Mouse (Mus musculus): ENCODE data around the gene Slc29a4. TPM values are rescaled to one million over a fixed set of nuclear protein-coding genes. Genes with fewer than 3 reads are reported as not detected.

Slc29a4 gene
- polyA plus RNA-seq, 1 experiment from 2014 or later: 9.7 TPM

GRCm38 (mm10) chr5:142701651-142702510 is 9.6 kb downstream of the Slc29a4 start:
- Histone ChIP-seq H3K36me3 (ENCODE audit: control insufficient read depth, insufficient read depth, low read length) (no peaks in the 10 kb centered on the region), H3K4me1 (replicated peaks; ENCODE audit: control insufficient read depth, insufficient read depth, low read length) (peaks cover 4% of the 10 kb centered on the region; the same call in 1 of the 2 replicates), H3K27me3 (replicated peaks; ENCODE audit: control insufficient read depth, insufficient read depth, low read length) (peaks cover 21% of the 10 kb centered on the region), H3K4me3 (ENCODE audit: low read depth, low read length) (peak overlapping the region; percentile 54), H3K9me3 (ENCODE audit: control insufficient read depth, low read length) (no peaks in the 10 kb centered on the region), H3K4me2 (ENCODE audit: low read length) (peak overlapping the region; percentile 96), H3K27ac (ENCODE audit: low read depth) (no peak overlapping the region), H3K9ac (ENCODE audit: low read length) (peak overlapping the region; percentile 63)
- ATAC-seq (replicated peaks; ENCODE audit: low FRiP score, low TSS enrichment, low read depth) (peak; percentile 87), DNase-seq (ENCODE audit: low spot score) (peak; percentile 91)
- WGBS: under 1% methylated on average over 54 of the region's 72 CpGs

GRCm38 (mm10) chr5:142702511-142703138 is 10.3 kb downstream of the Slc29a4 start:
- Histone ChIP-seq H3K36me3 (ENCODE audit: control insufficient read depth, insufficient read depth, low read length) (no peaks in the 10 kb centered on the region), H3K4me2 (ENCODE audit: low read length) (peak overlapping the region; percentile 96), H3K27me3 (replicated peaks; ENCODE audit: control insufficient read depth, insufficient read depth, low read length) (peaks cover 21% of the 10 kb centered on the region), H3K4me1 (replicated peaks; ENCODE audit: control insufficient read depth, insufficient read depth, low read length) (peaks cover 4% of the 10 kb centered on the region; the same call in 1 of the 2 replicates), H3K27ac (ENCODE audit: low read depth) (no peak overlapping the region), H3K4me3 (ENCODE audit: low read depth, low read length) (peak overlapping the region; percentile 54), H3K9ac (ENCODE audit: low read length) (peak overlapping the region; percentile 63), H3K9me3 (ENCODE audit: control insufficient read depth, low read length) (no peaks in the 10 kb centered on the region)
- ATAC-seq (replicated peaks; ENCODE audit: low FRiP score, low TSS enrichment, low read depth) (no peak), DNase-seq (ENCODE audit: low spot score) (no peak)
- 22% methylated on average over 18 of the region's 18 CpGs for WGBS

- H3K4me1 ChIP-seq (replicated peaks; ENCODE audit: control insufficient read depth, insufficient read depth, low read length): peaks cover 4% of the 10 kb centered on the region; the same call in 1 of the 2 replicates
- H3K9me3 ChIP-seq (ENCODE audit: control insufficient read depth, low read length): no peaks in the 10 kb centered on the region
- no peak overlapping the region for H3K27ac ChIP-seq (ENCODE audit: low read depth)
- ATAC-seq (replicated peaks; ENCODE audit: low FRiP score, low TSS enrichment, low read depth) (no peak), DNase-seq (ENCODE audit: low spot score) (no peak)
- WGBS: 88% methylated on average over 10 of the region's 10 CpGs
- no peaks in the 10 kb centered on the region for H3K36me3 ChIP-seq (ENCODE audit: control insufficient read depth, insufficient read depth, low read length)
- H3K9ac ChIP-seq (ENCODE audit: low read length): no peak overlapping the region
- no peak overlapping the region for H3K4me3 ChIP-seq (ENCODE audit: low read depth, low read length)
- no peak overlapping the region for H3K4me2 ChIP-seq (ENCODE audit: low read length)
- H3K27me3 ChIP-seq (replicated peaks; ENCODE audit: control insufficient read depth, insufficient read depth, low read length): peaks cover 21% of the 10 kb centered on the region
Observed at GRCm38 (mm10) chr5:142703569-142703968, 11.3 kb downstream of the Slc29a4 start.

- H3K4me1 ChIP-seq (replicated peaks; ENCODE audit: control insufficient read depth, insufficient read depth, low read length): no peaks in the 10 kb centered on the region; the same call in 1 of the 2 replicates
- WGBS: 92% methylated on average over 5 of the region's 5 CpGs
Observed at GRCm38 (mm10) chr5:142707709-142708108, 15.4 kb downstream of the Slc29a4 start.

GRCm38 (mm10) chr5:142709436-142709835 is 17.1 kb downstream of the Slc29a4 start:
- no peak overlapping the region for H3K9ac ChIP-seq (ENCODE audit: low read length)
- H3K9me3 ChIP-seq (ENCODE audit: control insufficient read depth, low read length): 0 out of 2 replicates have a peak, but pooled peaks cover 3% of the 10 kb centered on the region
- no peak for DNase-seq (ENCODE audit: low spot score)
- no peaks in the 10 kb centered on the region for H3K27me3 ChIP-seq (replicated peaks; ENCODE audit: control insufficient read depth, insufficient read depth, low read length)
- no peak for ATAC-seq (replicated peaks; ENCODE audit: low FRiP score, low TSS enrichment, low read depth)
- no peaks in the 10 kb centered on the region for H3K4me1 ChIP-seq (replicated peaks; ENCODE audit: control insufficient read depth, insufficient read depth, low read length)
- H3K27ac ChIP-seq (ENCODE audit: low read depth): no peak overlapping the region
- no peak overlapping the region for H3K4me2 ChIP-seq (ENCODE audit: low read length)
- 89% methylated on average over 7 of the region's 7 CpGs for WGBS
- no peaks in the 10 kb centered on the region for H3K36me3 ChIP-seq (ENCODE audit: control insufficient read depth, insufficient read depth, low read length)
- H3K4me3 ChIP-seq (ENCODE audit: low read depth, low read length): no peak overlapping the region

More at GRCm38 (mm10) chr5:142707709-142708108, 15.4 kb downstream of the Slc29a4 start:
- Histone ChIP-seq H3K9me3 (ENCODE audit: control insufficient read depth, low read length) (0 out of 2 replicates have a peak, but pooled peaks cover 3% of the 10 kb centered on the region), H3K9ac (ENCODE audit: low read length) (no peak overlapping the region), H3K4me3 (ENCODE audit: low read depth, low read length) (no peak overlapping the region), H3K4me2 (ENCODE audit: low read length) (no peak overlapping the region), H3K27me3 (replicated peaks; ENCODE audit: control insufficient read depth, insufficient read depth, low read length) (0 out of 2 replicates have a peak, but pooled peaks cover 5% of the 10 kb centered on the region), H3K36me3 (ENCODE audit: control insufficient read depth, insufficient read depth, low read length) (no peaks in the 10 kb centered on the region), H3K27ac (ENCODE audit: low read depth) (no peak overlapping the region)
- ATAC-seq (replicated peaks; ENCODE audit: low FRiP score, low TSS enrichment, low read depth) (no peak), DNase-seq (ENCODE audit: low spot score) (no peak)

- Histone ChIP-seq H3K4me1 (replicated peaks; ENCODE audit: control insufficient read depth, insufficient read depth, low read length) (no peaks in the 10 kb centered on the region), H3K36me3 (ENCODE audit: control insufficient read depth, insufficient read depth, low read length) (no peaks in the 10 kb centered on the region), H3K27ac (ENCODE audit: low read depth) (no peak overlapping the region), H3K9ac (ENCODE audit: low read length) (no peak overlapping the region), H3K4me2 (ENCODE audit: low read length) (no peak overlapping the region), H3K4me3 (ENCODE audit: low read depth, low read length) (no peak overlapping the region), H3K27me3 (replicated peaks; ENCODE audit: control insufficient read depth, insufficient read depth, low read length) (no peaks in the 10 kb centered on the region), H3K9me3 (ENCODE audit: control insufficient read depth, low read length) (0 out of 2 replicates have a peak, but pooled peaks cover 3% of the 10 kb centered on the region)
- DNase-seq (ENCODE audit: low spot score): no peak
- ATAC-seq (replicated peaks; ENCODE audit: low FRiP score, low TSS enrichment, low read depth): no peak
- WGBS: 84% methylated on average over 5 of the region's 5 CpGs
Observed at GRCm38 (mm10) chr5:142712373-142712772, 20.1 kb downstream of the Slc29a4 start.

- H3K4me1 ChIP-seq (replicated peaks; ENCODE audit: control insufficient read depth, insufficient read depth, low read length): no peaks in the 10 kb centered on the region
- no peak overlapping the region for H3K4me3 ChIP-seq (ENCODE audit: low read depth, low read length)
- H3K27ac ChIP-seq (ENCODE audit: low read depth): no peak overlapping the region
- 0 out of 2 replicates have a peak, but pooled peaks cover 3% of the 10 kb centered on the region for H3K9me3 ChIP-seq (ENCODE audit: control insufficient read depth, low read length)
- no peak overlapping the region for H3K4me2 ChIP-seq (ENCODE audit: low read length)
- no peaks in the 10 kb centered on the region for H3K36me3 ChIP-seq (ENCODE audit: control insufficient read depth, insufficient read depth, low read length)
- DNase-seq (ENCODE audit: low spot score) (no peak), ATAC-seq (replicated peaks; ENCODE audit: low FRiP score, low TSS enrichment, low read depth) (no peak)
- H3K27me3 ChIP-seq (replicated peaks; ENCODE audit: control insufficient read depth, insufficient read depth, low read length): no peaks in the 10 kb centered on the region
- H3K9ac ChIP-seq (ENCODE audit: low read length): no peak overlapping the region
- 82% methylated on average over 10 of the region's 10 CpGs for WGBS
Observed at GRCm38 (mm10) chr5:142713966-142714365, 21.7 kb downstream of the Slc29a4 start.

- no peak overlapping the region for H3K4me3 ChIP-seq (ENCODE audit: low read depth, low read length)
- DNase-seq (ENCODE audit: low spot score): no peak
- WGBS: 79% methylated on average over 9 of the region's 9 CpGs
- no peaks in the 10 kb centered on the region for H3K27me3 ChIP-seq (replicated peaks; ENCODE audit: control insufficient read depth, insufficient read depth, low read length)
- no peaks in the 10 kb centered on the region for H3K4me1 ChIP-seq (replicated peaks; ENCODE audit: control insufficient read depth, insufficient read depth, low read length)
- H3K4me2 ChIP-seq (ENCODE audit: low read length): no peak overlapping the region
- H3K9ac ChIP-seq (ENCODE audit: low read length): no peak overlapping the region
- ATAC-seq (replicated peaks; ENCODE audit: low FRiP score, low TSS enrichment, low read depth): no peak
- no peak overlapping the region for H3K27ac ChIP-seq (ENCODE audit: low read depth)
- 0 out of 2 replicates have a peak, but pooled peaks cover 3% of the 10 kb centered on the region for H3K9me3 ChIP-seq (ENCODE audit: control insufficient read depth, low read length)
- no peaks in the 10 kb centered on the region for H3K36me3 ChIP-seq (ENCODE audit: control insufficient read depth, insufficient read depth, low read length)
Observed at GRCm38 (mm10) chr5:142715059-142715458, 22.7 kb downstream of the Slc29a4 start.
